Mouse (Mus musculus) ZHBTc4 (cell line): ENCODE measurements around the gene Gbx2.

Experiments used
- DNase-seq: peaks from one replicate; pipeline ENCODE4 v3.0.0-alpha.2; 2011; ENCODE audit warnings: low read depth, low spot score

Gene Gbx2

GRCm38 (mm10) chr1:89931120-89931519 is at the start of gene Gbx2:
Gbx2 (minus strand) TSS chr1:89931179.
- peak; percentile 98 for DNase-seq

- no peak for DNase-seq
These were observed 46.3 kb upstream of the Gbx2 start for GRCm38 (mm10) chr1:89977261-89977660.

- peak; percentile 72 for DNase-seq
These were observed 45.4 kb upstream of the Gbx2 start for GRCm38 (mm10) chr1:89976411-89976810.

- peak; percentile 56 for DNase-seq
These were observed 43.6 kb upstream of the Gbx2 start for GRCm38 (mm10) chr1:89974541-89974940.

GRCm38 (mm10) chr1:89971848-89972247 is 40.9 kb upstream of the Gbx2 start:
- no peak for DNase-seq

GRCm38 (mm10) chr1:89969714-89970110 is 38.7 kb upstream of the Gbx2 start:
- no peak for DNase-seq

GRCm38 (mm10) chr1:89969072-89969713 is 38.2 kb upstream of the Gbx2 start:
- peak; percentile 39 for DNase-seq

- DNase-seq: peak; percentile 83
These were observed 37.3 kb upstream of the Gbx2 start for GRCm38 (mm10) chr1:89968111-89968851.

- DNase-seq: no peak
These were observed 36.6 kb upstream of the Gbx2 start for GRCm38 (mm10) chr1:89967585-89967984.

GRCm38 (mm10) chr1:89964426-89964825 is 33.4 kb upstream of the Gbx2 start:
- DNase-seq: no peak

- no peak for DNase-seq
These were observed 32.3 kb upstream of the Gbx2 start for GRCm38 (mm10) chr1:89963296-89963695.

- DNase-seq: peak; percentile 47
These were observed 31.1 kb upstream of the Gbx2 start for GRCm38 (mm10) chr1:89962092-89962491.

- DNase-seq: peak; percentile 59
These were observed 28.4 kb upstream of the Gbx2 start for GRCm38 (mm10) chr1:89959393-89959792.

- peak; percentile 87 for DNase-seq
These were observed 12.2 kb upstream of the Gbx2 start for GRCm38 (mm10) chr1:89943202-89943601.

- no peak for DNase-seq
These were observed 11.5 kb upstream of the Gbx2 start for GRCm38 (mm10) chr1:89942395-89942976.

GRCm38 (mm10) chr1:89941701-89942381 is 10.9 kb upstream of the Gbx2 start:
- peak; percentile 76 for DNase-seq

- no peak for DNase-seq
These were observed 10.1 kb upstream of the Gbx2 start for GRCm38 (mm10) chr1:89940961-89941524.

GRCm38 (mm10) chr1:89939981-89940726 is 9.2 kb upstream of the Gbx2 start:
- peak; percentile 96 for DNase-seq

- no peak for DNase-seq
These were observed 8.6 kb upstream of the Gbx2 start for GRCm38 (mm10) chr1:89939596-89939960.

GRCm38 (mm10) chr1:89938884-89939595 is 8.1 kb upstream of the Gbx2 start:
- peak; percentile 91 for DNase-seq
